Mouse (Mus musculus) brain, embryonic 14.5 days (tissue): Measurements from ENCODE around the gene Ccdc66.

ENCODE experiments used
- CTCF ChIP-seq: fragments of 200-500 bp; IDR thresholded peaks from 2 replicates; pipeline ENCODE4 v1.5.1; 2012; ENCODE audit warnings: inconsistent platforms, mild to moderate bottlenecking, moderate library complexity, borderline replicate concordance; ENCODE audit not compliant: insufficient read depth, insufficient read length; ENCODE audit errors: extremely low read depth
- POLR2A ChIP-seq: fragments of 200-500 bp; IDR thresholded peaks from 2 replicates; pipeline ENCODE4 v1.6.1; 2012; ENCODE audit warnings: mild to moderate bottlenecking, inconsistent platforms, borderline replicate concordance; ENCODE audit not compliant: poor library complexity, insufficient read depth, insufficient read length, severe bottlenecking; ENCODE audit errors: extremely low read depth

- TF ChIP-seq POLR2A = no peak
- TF ChIP-seq CTCF = no peak
These were observed 14.7 kb downstream of the Ccdc66 start for GRCm38 (mm10) chr14:27493516-27493915.
